Mouse (Mus musculus): ENCODE data around the gene Trnp1. TPM values are rescaled to one million over a fixed set of nuclear protein-coding genes. Genes with fewer than 3 reads are reported as not detected.

Gene Trnp1
- 0.37 TPM for polyA plus RNA-seq (2012; fragmentation: generic; extraction: Trizol)

GRCm38 (mm10) chr4:133498160-133498724 lies at the start of gene Trnp1:
Trnp1 (minus strand) TSS chr4:133498550.
- Histone ChIP-seq H3K4me2 (ENCODE audit: low read depth) (peak within 1 kb of the TSS; percentile 64), H3K27me3 (ENCODE audit: control insufficient read depth, insufficient read depth, insufficient read length) (peaks cover 44% of the 10 kb centered on the region), H3ac (ENCODE audit: control insufficient read depth, insufficient read length) (no peak within 1 kb of the TSS), H3K4me3 (no peak within 1 kb of the TSS), H3K79me2 (ENCODE audit: control insufficient read depth, insufficient read depth) (no peaks in the 10 kb centered on the region), H3K36me3 (ENCODE audit: control insufficient read depth, insufficient read depth) (no peaks in the 10 kb centered on the region)
- no peak for TF ChIP-seq MYOG (IDR thresholded peaks at IDR 0.05; ENCODE audit: control insufficient read depth in 1 of 3, insufficient read depth in 1 of 3, insufficient read length in 2 of 3, low read depth in 2 of 3)
- no peak for TF ChIP-seq POLR2AphosphoS2 (IDR thresholded peaks at IDR 0.05; ENCODE audit: insufficient read length, low read depth)
- TF ChIP-seq POLR2A (IDR thresholded peaks at IDR 0.05; ENCODE audit: insufficient read length, low read depth): no peak
- TF ChIP-seq MYOD1 (IDR thresholded peaks at IDR 0.05; ENCODE audit: control insufficient read depth in 1 of 3, insufficient read length in 2 of 3, low read depth in 2 of 3): no peak

GRCm38 (mm10) chr4:133545272-133546231 lies 47.2 kb upstream of the Trnp1 start, which contains the start of gene Nudc:
Nudc (minus strand) TSS chr4:133545996.
- TF ChIP-seq REST (IDR thresholded peaks at IDR 0.05; ENCODE audit: insufficient read depth, insufficient read length) (no peak), E2F4 (IDR thresholded peaks at IDR 0.05; ENCODE audit: insufficient read depth) (no peak), POLR2AphosphoS2 (IDR thresholded peaks at IDR 0.05; ENCODE audit: insufficient read length, low read depth) (peak; percentile 85), MYOD1 (IDR thresholded peaks at IDR 0.05; ENCODE audit: control insufficient read depth in 1 of 3, insufficient read length in 2 of 3, low read depth in 2 of 3) (peak in 1 of 3 experiments; percentile 20), POLR2A (IDR thresholded peaks at IDR 0.05; ENCODE audit: insufficient read length, low read depth) (peak; percentile 93)
- peak within 1 kb of the TSS; percentile 28 for H3ac ChIP-seq (ENCODE audit: control insufficient read depth, insufficient read length)
- H3K36me3 ChIP-seq (ENCODE audit: control insufficient read depth, insufficient read depth): no peaks in the 10 kb centered on the region
- peak within 1 kb of the TSS; percentile 83 for H3K4me2 ChIP-seq (ENCODE audit: low read depth)
- H3K4me3 ChIP-seq: peak within 1 kb of the TSS; percentile 63
- H3K27me3 ChIP-seq (ENCODE audit: control insufficient read depth, insufficient read depth, insufficient read length): no peaks in the 10 kb centered on the region
- H3K79me2 ChIP-seq (ENCODE audit: control insufficient read depth, insufficient read depth): peaks cover 47% of the 10 kb centered on the region

GRCm38 (mm10) chr4:133536652-133537051 lies 38.3 kb upstream of the Trnp1 start:
- H3K27me3 ChIP-seq (ENCODE audit: control insufficient read depth, insufficient read depth, insufficient read length): no peaks in the 10 kb centered on the region
- H3K4me3 ChIP-seq: no peak overlapping the region
- H3ac ChIP-seq (ENCODE audit: control insufficient read depth, insufficient read length): no peak overlapping the region
- H3K36me3 ChIP-seq (ENCODE audit: control insufficient read depth, insufficient read depth): no peaks in the 10 kb centered on the region
- H3K4me2 ChIP-seq (ENCODE audit: low read depth): no peak overlapping the region
- TF ChIP-seq MYOD1 (IDR thresholded peaks at IDR 0.05; ENCODE audit: control insufficient read depth in 1 of 3, insufficient read length in 2 of 3, low read depth in 2 of 3): no peak
- TF ChIP-seq USF1 (IDR thresholded peaks at IDR 0.05; ENCODE audit: low read depth): no peak
- no peak for TF ChIP-seq TCF12 (IDR thresholded peaks at IDR 0.05; ENCODE audit: insufficient read depth, poor library complexity, severe bottlenecking)
- no peak for TF ChIP-seq E2F4 (IDR thresholded peaks at IDR 0.05; ENCODE audit: insufficient read depth)
- TF ChIP-seq TCF3 (IDR thresholded peaks at IDR 0.05; ENCODE audit: insufficient read length, low read depth): no peak
- TF ChIP-seq MAX (IDR thresholded peaks at IDR 0.05; ENCODE audit: low read depth): no peak
- TF ChIP-seq SRF (IDR thresholded peaks at IDR 0.05; ENCODE audit: control insufficient read depth, insufficient read length, low read depth): no peak
- no peak for TF ChIP-seq CEBPB (IDR thresholded peaks at IDR 0.05; ENCODE audit: insufficient read depth, poor library complexity, severe bottlenecking)
- TF ChIP-seq MYOG (IDR thresholded peaks at IDR 0.05; ENCODE audit: control insufficient read depth in 1 of 3, insufficient read depth in 1 of 3, insufficient read length in 2 of 3, low read depth in 2 of 3): no peak
- no peak for TF ChIP-seq POLR2AphosphoS2 (IDR thresholded peaks at IDR 0.05; ENCODE audit: insufficient read length, low read depth)
- no peak for TF ChIP-seq REST (IDR thresholded peaks at IDR 0.05; ENCODE audit: insufficient read depth, insufficient read length)
- no peak for TF ChIP-seq POLR2A (IDR thresholded peaks at IDR 0.05; ENCODE audit: insufficient read length, low read depth)
- peaks cover 13% of the 10 kb centered on the region for H3K79me2 ChIP-seq (ENCODE audit: control insufficient read depth, insufficient read depth)

GRCm38 (mm10) chr4:133536081-133536480 lies 37.7 kb upstream of the Trnp1 start:
- Histone ChIP-seq H3K36me3 (ENCODE audit: control insufficient read depth, insufficient read depth) (no peaks in the 10 kb centered on the region), H3K4me2 (ENCODE audit: low read depth) (no peak overlapping the region), H3K27me3 (ENCODE audit: control insufficient read depth, insufficient read depth, insufficient read length) (no peaks in the 10 kb centered on the region), H3ac (ENCODE audit: control insufficient read depth, insufficient read length) (no peak overlapping the region), H3K79me2 (ENCODE audit: control insufficient read depth, insufficient read depth) (peaks cover 9% of the 10 kb centered on the region), H3K4me3 (no peak overlapping the region)
- TF ChIP-seq POLR2A (IDR thresholded peaks at IDR 0.05; ENCODE audit: insufficient read length, low read depth) (no peak), USF1 (IDR thresholded peaks at IDR 0.05; ENCODE audit: low read depth) (no peak), CEBPB (IDR thresholded peaks at IDR 0.05; ENCODE audit: insufficient read depth, poor library complexity, severe bottlenecking) (no peak), MAX (IDR thresholded peaks at IDR 0.05; ENCODE audit: low read depth) (no peak), TCF12 (IDR thresholded peaks at IDR 0.05; ENCODE audit: insufficient read depth, poor library complexity, severe bottlenecking) (no peak), MYOD1 (IDR thresholded peaks at IDR 0.05; ENCODE audit: control insufficient read depth in 1 of 3, insufficient read length in 2 of 3, low read depth in 2 of 3) (no peak), TCF3 (IDR thresholded peaks at IDR 0.05; ENCODE audit: insufficient read length, low read depth) (no peak), REST (IDR thresholded peaks at IDR 0.05; ENCODE audit: insufficient read depth, insufficient read length) (no peak), E2F4 (IDR thresholded peaks at IDR 0.05; ENCODE audit: insufficient read depth) (no peak), POLR2AphosphoS2 (IDR thresholded peaks at IDR 0.05; ENCODE audit: insufficient read length, low read depth) (no peak), MYOG (IDR thresholded peaks at IDR 0.05; ENCODE audit: control insufficient read depth in 1 of 3, insufficient read depth in 1 of 3, insufficient read length in 2 of 3, low read depth in 2 of 3) (no peak)
